Mouse (Mus musculus): Measurements from ENCODE around the gene Asb18. TPM values are rescaled to one million over a fixed set of nuclear protein-coding genes. Genes with fewer than 3 reads are reported as not detected.
A peak's percentile ranks its signal among the peaks of the same experiment; 100 is the strongest.

The Asb18 gene
- polyA plus RNA-seq, 1 experiment from 2014 or later, result not detected

- Histone ChIP-seq H3K4me1 (replicated peaks; ENCODE audit: control insufficient read depth, insufficient read depth, low read length) (no peaks in the 10 kb centered on the region), H3K9ac (ENCODE audit: low read length) (no peak overlapping the region), H3K27me3 (replicated peaks; ENCODE audit: control insufficient read depth, insufficient read depth, low read length) (peaks cover 48% of the 10 kb centered on the region), H3K4me3 (ENCODE audit: low read depth, low read length) (no peak overlapping the region), H3K9me3 (ENCODE audit: control insufficient read depth, low read length) (no peaks in the 10 kb centered on the region), H3K36me3 (ENCODE audit: control insufficient read depth, insufficient read depth, low read length) (no peaks in the 10 kb centered on the region), H3K4me2 (ENCODE audit: low read length) (peak overlapping the region; percentile 97; the same call in 1 of the 2 replicates), H3K27ac (ENCODE audit: low read depth) (no peak overlapping the region)
- DNase-seq (ENCODE audit: low spot score) (no peak), ATAC-seq (replicated peaks; ENCODE audit: low FRiP score, low TSS enrichment, low read depth) (no peak)
- 50% methylated on average over 10 of the region's 10 CpGs for WGBS
Observed at GRCm38 (mm10) chr1:89969072-89969713, 45.3 kb downstream of the Asb18 start.

DNA sequence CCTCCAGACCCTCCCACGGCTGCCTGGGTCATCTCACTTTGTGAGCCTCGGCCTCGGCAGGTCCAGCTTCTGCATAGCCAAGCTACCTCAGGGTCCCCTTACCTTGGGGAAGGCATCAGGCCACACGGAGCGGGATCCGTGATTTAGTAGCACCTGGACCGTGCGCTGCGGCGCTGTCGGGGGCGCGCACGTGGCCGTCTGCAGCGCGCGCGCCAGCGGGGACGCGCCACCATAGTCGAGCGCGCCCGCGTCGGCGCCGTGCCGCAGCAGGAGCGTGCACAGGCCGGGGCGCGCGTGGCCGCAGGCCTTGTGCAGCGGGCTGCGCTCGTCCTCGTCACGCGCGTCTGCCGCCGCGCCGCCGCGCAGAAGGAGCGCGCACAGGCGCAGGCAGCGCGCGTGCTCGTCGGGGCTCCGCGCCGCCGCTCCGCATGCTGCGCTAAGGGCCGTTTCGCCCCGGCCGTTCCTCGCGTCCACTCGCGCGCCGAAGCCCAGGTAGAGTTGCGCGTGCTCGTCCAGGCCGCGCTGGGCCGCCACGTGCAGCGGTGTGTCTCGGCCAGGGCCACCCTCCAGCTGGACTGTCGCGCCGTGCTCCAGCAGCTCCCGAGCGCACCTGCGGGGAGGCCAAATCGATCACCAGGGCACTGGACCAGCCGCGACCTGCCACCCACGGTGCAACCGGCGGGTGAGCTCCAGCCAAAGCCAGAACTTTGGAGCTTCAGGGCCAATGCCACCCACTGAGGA is 46.2 kb downstream of the Asb18 start:
- no peak overlapping the region for H3K27ac ChIP-seq (ENCODE audit: low read depth)
- DNase-seq (ENCODE audit: low spot score), result peak; percentile 68
- no peaks in the 10 kb centered on the region for H3K36me3 ChIP-seq (ENCODE audit: control insufficient read depth, insufficient read depth, low read length)
- ATAC-seq (replicated peaks; ENCODE audit: low FRiP score, low TSS enrichment, low read depth), result peak; percentile 64; the same call in 1 of the 2 replicates
- H3K4me1 ChIP-seq (replicated peaks; ENCODE audit: control insufficient read depth, insufficient read depth, low read length), result no peaks in the 10 kb centered on the region
- peaks cover 48% of the 10 kb centered on the region for H3K27me3 ChIP-seq (replicated peaks; ENCODE audit: control insufficient read depth, insufficient read depth, low read length)
- peak overlapping the region; percentile 45 for H3K9ac ChIP-seq (ENCODE audit: low read length)
- 1% methylated on average over 94 of the region's 95 CpGs for WGBS
- H3K9me3 ChIP-seq (ENCODE audit: control insufficient read depth, low read length), result no peaks in the 10 kb centered on the region
- peak overlapping the region; percentile 97 for H3K4me2 ChIP-seq (ENCODE audit: low read length)
- peak overlapping the region; percentile 56 for H3K4me3 ChIP-seq (ENCODE audit: low read depth, low read length)

DNA sequence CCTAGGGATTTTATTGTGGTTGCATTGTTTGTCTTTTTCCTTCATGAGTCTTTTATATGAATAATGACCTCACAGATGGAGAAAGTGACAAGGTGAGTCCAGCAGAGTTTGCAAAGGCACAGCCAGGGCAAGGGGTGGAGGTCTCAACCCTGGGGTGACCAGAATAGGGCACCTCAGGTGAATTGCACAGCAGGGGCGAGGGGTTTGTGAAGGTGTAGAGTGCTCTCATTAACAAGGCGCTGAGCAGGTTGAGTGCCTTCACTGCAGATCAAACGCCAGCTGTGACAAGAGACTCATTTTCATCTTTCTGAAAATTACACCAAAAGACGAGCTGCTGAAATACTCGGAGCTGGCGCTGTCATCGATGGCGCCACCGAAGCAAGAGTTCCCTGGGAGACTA is 46.9 kb downstream of the Asb18 start:
- H3K27ac ChIP-seq (ENCODE audit: low read depth), result no peak overlapping the region
- H3K4me3 ChIP-seq (ENCODE audit: low read depth, low read length), result peak overlapping the region; percentile 56; the same call in 1 of the 2 replicates
- no peak overlapping the region for H3K9ac ChIP-seq (ENCODE audit: low read length)
- peak overlapping the region; percentile 97 for H3K4me2 ChIP-seq (ENCODE audit: low read length)
- H3K9me3 ChIP-seq (ENCODE audit: control insufficient read depth, low read length), result no peaks in the 10 kb centered on the region
- no peaks in the 10 kb centered on the region for H3K36me3 ChIP-seq (ENCODE audit: control insufficient read depth, insufficient read depth, low read length)
- no peak for DNase-seq (ENCODE audit: low spot score)
- ATAC-seq (replicated peaks; ENCODE audit: low FRiP score, low TSS enrichment, low read depth), result no peak
- no peaks in the 10 kb centered on the region for H3K4me1 ChIP-seq (replicated peaks; ENCODE audit: control insufficient read depth, insufficient read depth, low read length)
- peaks cover 53% of the 10 kb centered on the region for H3K27me3 ChIP-seq (replicated peaks; ENCODE audit: control insufficient read depth, insufficient read depth, low read length)
- WGBS, result 20% methylated on average over 9 of the region's 9 CpGs

DNA sequence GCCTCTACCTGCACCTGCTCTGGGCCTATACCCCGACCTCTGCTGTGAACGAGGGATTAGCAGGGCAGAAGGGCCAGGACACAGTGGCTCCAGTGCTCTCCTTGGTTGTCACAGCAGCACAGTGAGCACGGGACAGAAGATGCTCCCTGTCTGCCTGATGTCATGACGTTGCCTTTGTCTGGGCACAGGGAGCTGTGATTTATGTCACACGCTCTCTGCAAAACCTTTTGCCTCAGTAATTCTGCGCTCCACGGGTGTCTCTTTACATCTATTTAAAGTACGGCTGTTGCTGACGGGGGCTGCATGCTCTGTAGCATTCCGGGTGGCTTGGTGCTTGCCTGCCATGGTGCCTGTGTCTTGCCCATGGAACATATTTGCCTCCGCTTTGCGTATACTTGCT is 50.0 kb downstream of the Asb18 start:
- H3K27me3 ChIP-seq (replicated peaks; ENCODE audit: control insufficient read depth, insufficient read depth, low read length), result peaks cover 44% of the 10 kb centered on the region
- no peaks in the 10 kb centered on the region for H3K36me3 ChIP-seq (ENCODE audit: control insufficient read depth, insufficient read depth, low read length)
- no peaks in the 10 kb centered on the region for H3K4me1 ChIP-seq (replicated peaks; ENCODE audit: control insufficient read depth, insufficient read depth, low read length)
- H3K27ac ChIP-seq (ENCODE audit: low read depth), result no peak overlapping the region
- no peaks in the 10 kb centered on the region for H3K9me3 ChIP-seq (ENCODE audit: control insufficient read depth, low read length)
- WGBS, result 67% methylated on average over 12 of the region's 12 CpGs
- no peak for DNase-seq (ENCODE audit: low spot score)
- no peak overlapping the region for H3K9ac ChIP-seq (ENCODE audit: low read length)
- no peak overlapping the region for H3K4me2 ChIP-seq (ENCODE audit: low read length)
- ATAC-seq (replicated peaks; ENCODE audit: low FRiP score, low TSS enrichment, low read depth), result no peak
- H3K4me3 ChIP-seq (ENCODE audit: low read depth, low read length), result no peak overlapping the region

DNA sequence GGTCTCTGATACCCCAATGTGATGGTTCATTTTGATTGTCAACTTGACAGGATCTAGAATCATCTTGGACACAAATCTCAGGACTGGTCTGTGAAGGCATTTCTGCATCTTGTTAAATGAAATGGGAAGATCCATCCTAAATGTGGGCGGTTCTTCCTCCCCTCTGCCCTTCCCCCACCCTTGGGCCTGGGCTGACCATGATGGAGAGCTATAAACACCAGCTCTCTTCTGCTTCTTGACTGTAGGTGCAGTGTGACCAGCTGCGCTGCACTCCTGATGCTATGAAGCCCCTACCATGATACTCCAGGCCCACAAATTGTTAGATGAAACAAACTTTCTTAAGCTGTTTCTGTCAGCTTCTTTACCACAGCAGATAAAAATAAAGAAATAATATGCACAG is 51.2 kb downstream of the Asb18 start:
- H3K9ac ChIP-seq (ENCODE audit: low read length), result no peak overlapping the region
- 81% methylated on average over 2 of the region's 2 CpGs for whole genome bisulfite sequencing
- H3K27ac ChIP-seq (ENCODE audit: low read depth), result no peak overlapping the region
- DNase-seq (ENCODE audit: low spot score), result no peak
- H3K4me3 ChIP-seq (ENCODE audit: low read depth, low read length), result no peak overlapping the region
- no peak for ATAC-seq (replicated peaks; ENCODE audit: low FRiP score, low TSS enrichment, low read depth)
- no peaks in the 10 kb centered on the region for H3K36me3 ChIP-seq (ENCODE audit: control insufficient read depth, insufficient read depth, low read length)
- H3K27me3 ChIP-seq (replicated peaks; ENCODE audit: control insufficient read depth, insufficient read depth, low read length), result peaks cover 32% of the 10 kb centered on the region
- H3K4me1 ChIP-seq (replicated peaks; ENCODE audit: control insufficient read depth, insufficient read depth, low read length), result no peaks in the 10 kb centered on the region
- no peak overlapping the region for H3K4me2 ChIP-seq (ENCODE audit: low read length)
- H3K9me3 ChIP-seq (ENCODE audit: control insufficient read depth, low read length), result no peaks in the 10 kb centered on the region

- no peaks in the 10 kb centered on the region for H3K36me3 ChIP-seq (ENCODE audit: control insufficient read depth, insufficient read depth, low read length)
- no peak overlapping the region for H3K4me3 ChIP-seq (ENCODE audit: low read depth, low read length)
- ATAC-seq (replicated peaks; ENCODE audit: low FRiP score, low TSS enrichment, low read depth) (no peak), DNase-seq (ENCODE audit: low spot score) (no peak)
- no peak overlapping the region for H3K9ac ChIP-seq (ENCODE audit: low read length)
- H3K27me3 ChIP-seq (replicated peaks; ENCODE audit: control insufficient read depth, insufficient read depth, low read length), result peaks cover 20% of the 10 kb centered on the region
- H3K9me3 ChIP-seq (ENCODE audit: control insufficient read depth, low read length), result no peaks in the 10 kb centered on the region
- no peak overlapping the region for H3K27ac ChIP-seq (ENCODE audit: low read depth)
- H3K4me2 ChIP-seq (ENCODE audit: low read length), result no peak overlapping the region
- H3K4me1 ChIP-seq (replicated peaks; ENCODE audit: control insufficient read depth, insufficient read depth, low read length), result no peaks in the 10 kb centered on the region
- 28% methylated on average over 13 of the region's 13 CpGs for WGBS
Observed at GRCm38 (mm10) chr1:89962092-89962491, 52.4 kb downstream of the Asb18 start.

- ATAC-seq (replicated peaks; ENCODE audit: low FRiP score, low TSS enrichment, low read depth) (no peak), DNase-seq (ENCODE audit: low spot score) (no peak)
- WGBS, result 69% methylated on average over 4 of the region's 4 CpGs
- Histone ChIP-seq H3K4me1 (replicated peaks; ENCODE audit: control insufficient read depth, insufficient read depth, low read length) (no peaks in the 10 kb centered on the region), H3K4me2 (ENCODE audit: low read length) (no peak overlapping the region), H3K9ac (ENCODE audit: low read length) (no peak overlapping the region), H3K4me3 (ENCODE audit: low read depth, low read length) (no peak overlapping the region), H3K27me3 (replicated peaks; ENCODE audit: control insufficient read depth, insufficient read depth, low read length) (0 out of 2 replicates have a peak, but pooled peaks cover 12% of the 10 kb centered on the region), H3K27ac (ENCODE audit: low read depth) (no peak overlapping the region), H3K36me3 (ENCODE audit: control insufficient read depth, insufficient read depth, low read length) (no peaks in the 10 kb centered on the region), H3K9me3 (ENCODE audit: control insufficient read depth, low read length) (no peaks in the 10 kb centered on the region)
Observed at GRCm38 (mm10) chr1:89959393-89959792, 55.1 kb downstream of the Asb18 start.

- Histone ChIP-seq H3K36me3 (ENCODE audit: control insufficient read depth, insufficient read depth, low read length) (no peaks in the 10 kb centered on the region), H3K27ac (ENCODE audit: low read depth) (no peak overlapping the region), H3K4me2 (ENCODE audit: low read length) (no peak overlapping the region), H3K27me3 (replicated peaks; ENCODE audit: control insufficient read depth, insufficient read depth, low read length) (peaks cover 69% of the 10 kb centered on the region), H3K9ac (ENCODE audit: low read length) (no peak overlapping the region), H3K4me3 (ENCODE audit: low read depth, low read length) (no peak overlapping the region), H3K9me3 (ENCODE audit: control insufficient read depth, low read length) (no peaks in the 10 kb centered on the region), H3K4me1 (replicated peaks; ENCODE audit: control insufficient read depth, insufficient read depth, low read length) (peaks cover 3% of the 10 kb centered on the region; the same call in 1 of the 2 replicates)
- peak; percentile 93 for DNase-seq (ENCODE audit: low spot score)
- ATAC-seq (replicated peaks; ENCODE audit: low FRiP score, low TSS enrichment, low read depth), result no peak
- 4% methylated on average over 16 of the region's 16 CpGs for WGBS
Observed at GRCm38 (mm10) chr1:89943202-89943601, 71.3 kb downstream of the Asb18 start.
